Mouse (Mus musculus): ENCODE data around the gene Irgm1. TPM values are rescaled to one million over a fixed set of nuclear protein-coding genes. Genes with fewer than 3 reads are reported as not detected.

The Irgm1 gene
- polyA plus RNA-seq, 1 experiment from 2014 or later = 14.4 TPM

DNA sequence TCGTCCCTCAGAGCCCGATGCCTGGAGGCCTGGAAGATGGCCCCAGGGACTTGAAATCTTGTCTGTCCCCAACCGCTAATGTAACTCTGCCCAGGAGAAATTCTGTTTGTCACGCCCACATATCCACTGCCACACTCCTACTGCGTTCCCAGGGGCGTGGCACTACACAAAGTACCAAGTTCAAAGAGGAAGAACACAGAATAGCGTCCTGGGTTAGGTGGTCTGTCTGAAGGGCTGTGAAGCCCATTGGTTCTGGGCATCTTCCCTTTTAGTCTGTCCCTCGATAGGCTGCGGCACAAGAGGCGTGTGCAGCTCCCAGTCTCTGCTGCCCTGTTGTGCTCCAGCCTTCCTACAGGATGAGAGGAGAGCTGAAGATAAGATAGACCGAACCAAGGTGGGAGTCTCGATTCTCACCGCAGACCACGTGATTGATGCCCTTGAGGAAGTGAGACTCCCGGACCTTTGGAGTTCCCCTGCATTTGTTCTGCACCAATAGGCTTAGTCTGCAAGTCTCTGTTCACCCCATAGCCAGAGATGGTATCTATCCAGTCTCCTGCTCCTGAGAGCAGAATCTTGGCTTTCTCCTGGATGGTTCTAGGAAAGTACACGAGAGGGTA lies 33.2 kb downstream of the Irgm1 start:
- under 1% methylated on average over 16 of the region's 16 CpGs for WGBS
- H3K27ac ChIP-seq (replicated peaks) = peak overlapping the region; percentile 87
- no peaks in the 10 kb centered on the region for H3K9me3 ChIP-seq (ENCODE audit: control insufficient read depth, low read length)
- DNase-seq (ENCODE audit: low spot score) = peak; percentile 46
- TF ChIP-seq EP300 (optimal IDR thresholded peaks at IDR 0.05) = no peak
- no peak for TF ChIP-seq CTCF (IDR thresholded peaks at IDR 0.05; ENCODE audit: low read depth)
- peak overlapping the region; percentile 77 for H3K9ac ChIP-seq (ENCODE audit: low read length)
- peak overlapping the region; percentile 91 for H3K4me2 ChIP-seq (replicated peaks; ENCODE audit: low read depth)
- 0 out of 2 replicates have a peak, but pooled peaks cover 6% of the 10 kb centered on the region for H3K4me1 ChIP-seq (replicated peaks; ENCODE audit: control insufficient read depth, insufficient read depth)
- 0 out of 2 replicates have a peak, but pooled peaks have one; percentile 22 for ATAC-seq (ENCODE audit: low FRiP score, low TSS enrichment)
- peak overlapping the region; percentile 81 for H3K4me3 ChIP-seq (ENCODE audit: low read depth, low read length)
- no peaks in the 10 kb centered on the region for H3K36me3 ChIP-seq (ENCODE audit: control insufficient read depth, insufficient read depth, low read length)
- H3K27me3 ChIP-seq (ENCODE audit: control insufficient read depth, insufficient read depth, low read length) = no peaks in the 10 kb centered on the region

DNA sequence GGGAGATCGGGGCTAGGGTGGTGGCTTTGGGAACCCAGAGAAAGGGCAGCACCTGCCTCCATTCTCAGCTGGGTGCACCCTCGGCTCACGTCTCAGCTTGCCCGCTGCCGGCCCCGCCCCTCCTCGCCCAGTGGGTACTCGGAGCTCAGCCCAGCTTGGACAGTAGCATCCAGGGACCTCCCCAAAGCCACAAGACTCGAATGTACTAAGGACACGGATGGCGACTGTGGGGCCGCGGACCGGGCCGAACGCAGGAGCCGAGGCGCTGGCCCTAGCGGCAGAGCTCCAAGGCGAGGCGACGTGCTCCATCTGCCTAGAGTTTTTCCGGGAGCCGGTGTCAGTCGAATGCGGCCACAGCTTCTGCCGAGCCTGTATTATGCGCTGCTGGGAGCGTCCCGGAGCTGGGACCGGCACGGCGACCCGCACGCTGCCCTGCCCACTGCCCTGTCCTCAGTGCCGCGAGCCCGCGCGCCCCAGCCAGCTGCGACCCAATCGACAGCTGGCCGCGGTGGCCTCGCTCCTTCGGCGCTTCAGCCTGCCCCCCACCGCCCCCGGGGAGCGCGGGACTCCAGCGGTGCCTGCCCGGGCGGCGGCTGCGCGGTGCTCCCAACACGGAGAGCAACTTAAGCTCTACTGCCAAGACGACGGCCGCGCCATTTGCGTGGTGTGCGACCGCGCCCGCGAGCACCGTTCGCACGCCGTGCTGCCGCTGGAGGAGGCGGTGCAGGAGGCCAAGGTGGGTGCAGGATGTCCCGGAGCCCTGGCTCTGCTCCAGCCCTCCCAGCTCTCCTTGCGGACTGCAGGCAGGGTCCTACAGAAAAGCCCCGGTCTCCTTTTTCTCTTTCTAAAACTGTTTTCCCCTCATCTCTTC lies 33.9 kb downstream of the Irgm1 start:
- DNase-seq (ENCODE audit: low spot score) (peak; percentile 66), ATAC-seq (ENCODE audit: low FRiP score, low TSS enrichment) (peak; percentile 47)
- Histone ChIP-seq H3K9me3 (ENCODE audit: control insufficient read depth, low read length) (no peaks in the 10 kb centered on the region), H3K27me3 (ENCODE audit: control insufficient read depth, insufficient read depth, low read length) (no peaks in the 10 kb centered on the region), H3K4me1 (replicated peaks; ENCODE audit: control insufficient read depth, insufficient read depth) (0 out of 2 replicates have a peak, but pooled peaks cover 6% of the 10 kb centered on the region), H3K9ac (ENCODE audit: low read length) (peak overlapping the region; percentile 77), H3K4me3 (ENCODE audit: low read depth, low read length) (peak overlapping the region; percentile 81), H3K4me2 (replicated peaks; ENCODE audit: low read depth) (peak overlapping the region; percentile 91), H3K36me3 (ENCODE audit: control insufficient read depth, insufficient read depth, low read length) (no peaks in the 10 kb centered on the region), H3K27ac (replicated peaks) (peak overlapping the region; percentile 87)
- WGBS = under 1% methylated on average over 71 of the region's 77 CpGs
- TF ChIP-seq CTCF (IDR thresholded peaks at IDR 0.05; ENCODE audit: low read depth) (no peak), EP300 (optimal IDR thresholded peaks at IDR 0.05) (no peak)

DNA sequence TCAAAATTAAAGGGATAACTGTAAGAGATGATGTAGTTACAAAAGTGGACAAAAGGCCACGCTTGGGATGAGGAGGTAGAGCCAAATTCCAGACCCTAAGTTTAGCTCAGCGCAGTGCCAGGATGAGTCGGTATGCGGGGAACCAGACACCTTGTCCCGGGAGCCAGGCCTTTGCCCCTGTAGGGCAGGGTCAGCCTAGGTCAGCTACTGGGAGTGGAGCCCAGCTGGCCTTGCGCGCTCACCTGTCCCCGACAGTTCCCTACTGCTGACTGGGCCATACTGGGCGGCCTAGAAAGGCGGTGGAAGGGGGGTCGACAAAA lies 34.5 kb downstream of the Irgm1 start:
- H3K4me1 ChIP-seq (replicated peaks; ENCODE audit: control insufficient read depth, insufficient read depth) = 0 out of 2 replicates have a peak, but pooled peaks cover 6% of the 10 kb centered on the region
- WGBS = 19% methylated on average over 11 of the region's 11 CpGs
- TF ChIP-seq EP300 (optimal IDR thresholded peaks at IDR 0.05) (no peak), CTCF (IDR thresholded peaks at IDR 0.05; ENCODE audit: low read depth) (no peak)
- DNase-seq (ENCODE audit: low spot score) (no peak), ATAC-seq (ENCODE audit: low FRiP score, low TSS enrichment) (peak; percentile 13)
- H3K36me3 ChIP-seq (ENCODE audit: control insufficient read depth, insufficient read depth, low read length) = no peaks in the 10 kb centered on the region
- H3K4me2 ChIP-seq (replicated peaks; ENCODE audit: low read depth) = peak overlapping the region; percentile 91
- H3K27ac ChIP-seq (replicated peaks) = peak overlapping the region; percentile 87
- H3K4me3 ChIP-seq (ENCODE audit: low read depth, low read length) = peak overlapping the region; percentile 81
- H3K9me3 ChIP-seq (ENCODE audit: control insufficient read depth, low read length) = no peaks in the 10 kb centered on the region
- peak overlapping the region; percentile 77 for H3K9ac ChIP-seq (ENCODE audit: low read length)
- no peaks in the 10 kb centered on the region for H3K27me3 ChIP-seq (ENCODE audit: control insufficient read depth, insufficient read depth, low read length)

DNA sequence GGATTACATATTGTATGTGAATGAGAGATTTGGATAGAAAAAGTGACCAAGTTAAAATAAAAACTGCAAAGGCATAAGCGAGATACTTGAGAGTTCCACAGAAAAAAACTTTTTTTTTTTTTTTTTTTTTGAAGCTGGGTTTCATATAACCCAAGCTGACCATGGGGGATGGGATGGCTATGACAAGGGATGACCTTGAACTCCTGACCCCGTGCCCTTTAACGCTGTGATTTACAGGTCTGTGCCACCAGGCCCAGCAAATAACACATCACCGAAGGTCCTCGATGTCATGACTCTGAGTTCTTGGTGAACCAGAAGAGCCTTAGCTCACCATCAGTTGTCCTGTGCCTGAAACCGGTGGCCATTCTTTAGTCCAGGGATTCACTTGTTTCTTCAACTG lies 35.6 kb downstream of the Irgm1 start:
- no peak overlapping the region for H3K27ac ChIP-seq (replicated peaks)
- DNase-seq (ENCODE audit: low spot score) (no peak), ATAC-seq (ENCODE audit: low FRiP score, low TSS enrichment) (no peak)
- H3K4me3 ChIP-seq (ENCODE audit: low read depth, low read length) = no peak overlapping the region
- no peaks in the 10 kb centered on the region for H3K36me3 ChIP-seq (ENCODE audit: control insufficient read depth, insufficient read depth, low read length)
- no peak overlapping the region for H3K4me2 ChIP-seq (replicated peaks; ENCODE audit: low read depth)
- no peaks in the 10 kb centered on the region for H3K27me3 ChIP-seq (ENCODE audit: control insufficient read depth, insufficient read depth, low read length)
- 70% methylated on average over 6 of the region's 6 CpGs for WGBS
- H3K9me3 ChIP-seq (ENCODE audit: control insufficient read depth, low read length) = no peaks in the 10 kb centered on the region
- TF ChIP-seq EP300 (optimal IDR thresholded peaks at IDR 0.05) (no peak), CTCF (IDR thresholded peaks at IDR 0.05; ENCODE audit: low read depth) (no peak)
- H3K4me1 ChIP-seq (replicated peaks; ENCODE audit: control insufficient read depth, insufficient read depth) = 0 out of 2 replicates have a peak, but pooled peaks cover 6% of the 10 kb centered on the region
- no peak overlapping the region for H3K9ac ChIP-seq (ENCODE audit: low read length)

DNA sequence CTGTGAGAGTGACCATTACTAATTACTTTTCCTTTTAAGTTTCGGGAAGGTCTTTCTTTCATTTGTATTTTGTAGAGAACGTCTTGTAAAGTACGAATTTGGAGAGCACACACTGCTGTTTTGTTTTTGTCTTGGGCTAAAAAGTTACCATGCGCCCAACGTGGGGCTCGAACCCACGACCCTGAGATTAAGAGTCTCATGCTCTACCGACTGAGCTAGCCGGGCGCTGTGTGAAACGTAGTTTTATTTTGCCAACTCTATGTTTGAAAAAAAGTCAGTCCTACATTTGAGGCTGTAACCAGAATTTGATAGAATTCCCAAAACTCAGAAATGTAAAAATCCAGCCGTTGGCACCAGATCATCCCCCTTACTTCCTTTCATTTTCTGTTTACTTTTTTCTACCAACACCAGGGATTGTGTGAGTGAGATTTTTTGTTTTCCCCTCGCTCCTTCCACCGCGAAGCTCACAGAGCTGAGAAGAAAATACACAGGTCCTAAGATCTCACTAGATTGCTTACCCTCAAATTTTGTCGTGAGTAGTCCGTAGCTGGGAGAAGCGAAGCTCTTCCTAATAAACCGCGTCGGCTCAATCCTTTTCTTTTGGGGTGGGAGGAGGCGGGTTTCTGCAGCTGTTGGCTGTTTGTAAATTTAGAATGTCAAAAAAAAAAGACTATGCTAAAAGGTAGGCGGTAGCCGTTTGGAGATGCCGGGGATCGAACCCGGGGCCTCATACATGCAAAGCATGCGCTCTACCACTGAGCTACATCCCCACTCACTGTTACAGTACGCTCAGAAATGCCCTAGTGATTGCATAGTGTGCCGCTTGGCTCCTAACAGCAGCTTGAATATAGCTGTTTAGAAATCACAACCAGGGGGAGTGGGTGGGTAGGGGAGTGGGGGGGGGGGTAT lies 37.5 kb downstream of the Irgm1 start:
- H3K36me3 ChIP-seq (ENCODE audit: control insufficient read depth, insufficient read depth, low read length) = no peaks in the 10 kb centered on the region
- peak overlapping the region; percentile 73 for H3K27ac ChIP-seq (replicated peaks)
- peak overlapping the region; percentile 62 for H3K4me3 ChIP-seq (ENCODE audit: low read depth, low read length)
- no peaks in the 10 kb centered on the region for H3K27me3 ChIP-seq (ENCODE audit: control insufficient read depth, insufficient read depth, low read length)
- H3K9ac ChIP-seq (ENCODE audit: low read length) = peak overlapping the region; percentile 62
- ATAC-seq (ENCODE audit: low FRiP score, low TSS enrichment) (peak; percentile 87), DNase-seq (ENCODE audit: low spot score) (peak; percentile 90)
- H3K4me1 ChIP-seq (replicated peaks; ENCODE audit: control insufficient read depth, insufficient read depth) = 0 out of 2 replicates have a peak, but pooled peaks cover 6% of the 10 kb centered on the region
- under 1% methylated on average over 30 of the region's 30 CpGs for WGBS
- TF ChIP-seq CTCF (IDR thresholded peaks at IDR 0.05; ENCODE audit: low read depth) = no peak
- no peak for TF ChIP-seq EP300 (optimal IDR thresholded peaks at IDR 0.05)
- peak overlapping the region; percentile 67 for H3K4me2 ChIP-seq (replicated peaks; ENCODE audit: low read depth)
- no peaks in the 10 kb centered on the region for H3K9me3 ChIP-seq (ENCODE audit: control insufficient read depth, low read length)

Data from stomach, postnatal 0 days (tissue).